Mouse (Mus musculus): Measurements from ENCODE around the gene Agpat2.

Gene Agpat2

DNA sequence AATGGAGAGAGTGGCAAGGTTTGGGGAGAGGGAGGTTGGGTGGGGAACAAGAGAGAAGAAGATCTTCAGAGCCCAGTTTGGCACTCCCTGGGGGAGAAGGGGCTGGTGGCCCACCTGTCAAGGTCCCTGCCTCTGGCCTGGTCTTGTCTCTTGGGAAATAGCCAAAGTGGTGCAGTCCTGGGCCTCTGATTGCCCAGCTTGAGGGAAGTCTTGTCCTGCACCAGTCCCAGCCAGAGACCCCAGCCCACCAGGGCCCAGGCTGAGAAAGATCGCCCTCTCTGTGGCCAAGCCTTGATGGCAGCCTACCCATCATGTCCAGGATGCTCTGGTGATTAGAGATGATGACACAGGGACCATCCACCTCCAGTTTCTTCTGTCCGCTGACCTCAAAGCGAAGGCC lies 7.3 kb downstream of the Agpat2 start:
- DNase-seq (ENCODE audit: low read depth, low spot score): no peak

DNA sequence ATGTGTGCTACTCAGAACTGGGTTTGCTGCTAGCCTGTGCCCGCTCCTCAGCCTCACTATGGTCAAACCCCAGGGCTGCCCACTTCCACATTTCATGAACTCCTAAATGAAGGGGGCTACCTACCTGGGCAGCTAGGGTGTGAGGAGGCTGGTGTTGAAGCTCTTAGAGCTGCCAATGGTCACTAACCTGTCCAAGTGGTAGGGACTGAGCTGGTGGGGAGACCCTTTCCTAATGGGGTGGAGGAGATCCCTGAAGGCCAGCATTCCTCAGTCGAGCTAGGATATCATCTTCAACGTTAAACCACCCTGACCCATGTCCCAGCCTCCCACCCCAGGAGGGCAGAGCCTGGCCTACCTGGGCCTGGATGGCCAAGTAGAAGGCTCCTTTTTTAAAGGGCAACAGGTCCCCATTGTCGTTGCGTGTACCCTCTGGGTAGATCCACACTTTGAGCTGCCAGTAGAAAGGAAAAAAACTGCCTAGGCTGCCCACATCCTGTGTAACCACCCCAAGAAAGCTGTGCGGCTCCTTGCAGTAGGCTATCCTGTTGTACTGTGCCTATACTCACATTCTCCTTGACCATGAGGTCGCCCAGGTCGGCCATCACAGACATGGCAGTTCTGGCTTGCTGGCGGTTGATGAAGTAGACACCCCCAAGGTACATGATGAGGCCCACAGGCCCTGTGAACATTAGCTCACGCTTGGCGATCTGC lies 8.3 kb downstream of the Agpat2 start:
- DNase-seq (ENCODE audit: low read depth, low spot score): no peak

GRCm38 (mm10) chr2:26594934-26595724 lies 9.1 kb downstream of the Agpat2 start:
- DNase-seq (ENCODE audit: low read depth, low spot score): no peak

DNA sequence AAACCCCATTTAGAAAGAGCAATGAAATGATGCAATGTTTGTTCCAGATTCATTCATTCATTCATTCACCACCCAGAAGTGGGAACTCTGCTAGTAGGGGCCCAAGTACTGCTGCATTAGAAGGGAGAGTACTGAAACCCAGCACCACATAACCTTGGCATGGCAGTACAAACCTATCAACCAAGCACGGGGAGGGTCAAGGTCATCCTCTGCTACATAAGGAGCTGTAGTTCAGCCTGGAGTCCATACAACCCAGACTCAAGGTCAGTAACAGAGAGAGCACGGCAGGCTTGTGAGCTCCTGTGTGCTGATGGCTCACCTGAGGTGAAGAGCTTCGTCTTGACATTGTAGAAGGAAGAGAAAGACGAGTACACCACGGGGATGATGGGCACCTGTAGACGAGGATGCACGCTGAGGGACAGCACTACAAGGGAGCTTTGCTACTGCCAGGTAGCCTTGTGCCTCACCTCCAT lies 9.7 kb downstream of the Agpat2 start:
- no peak for DNase-seq (ENCODE audit: low read depth, low spot score)

DNA sequence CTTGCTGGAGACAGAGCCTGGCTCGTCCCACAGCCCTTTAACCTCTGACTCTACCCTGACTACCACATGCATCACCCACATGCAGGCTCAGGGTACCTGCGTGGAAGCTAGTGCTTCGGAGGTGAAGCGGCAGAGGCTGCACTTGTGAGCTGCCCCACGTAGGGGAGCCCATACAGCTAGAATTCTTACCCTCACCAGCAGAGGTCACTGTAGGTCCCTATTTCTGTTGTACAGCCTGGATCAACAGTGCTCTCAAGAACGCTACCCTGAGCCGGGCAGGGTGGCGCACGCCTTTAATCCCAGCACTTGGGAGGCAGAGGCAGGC lies 10.2 kb downstream of the Agpat2 start:
- peak; percentile 88 for DNase-seq (ENCODE audit: low read depth, low spot score)

DNA sequence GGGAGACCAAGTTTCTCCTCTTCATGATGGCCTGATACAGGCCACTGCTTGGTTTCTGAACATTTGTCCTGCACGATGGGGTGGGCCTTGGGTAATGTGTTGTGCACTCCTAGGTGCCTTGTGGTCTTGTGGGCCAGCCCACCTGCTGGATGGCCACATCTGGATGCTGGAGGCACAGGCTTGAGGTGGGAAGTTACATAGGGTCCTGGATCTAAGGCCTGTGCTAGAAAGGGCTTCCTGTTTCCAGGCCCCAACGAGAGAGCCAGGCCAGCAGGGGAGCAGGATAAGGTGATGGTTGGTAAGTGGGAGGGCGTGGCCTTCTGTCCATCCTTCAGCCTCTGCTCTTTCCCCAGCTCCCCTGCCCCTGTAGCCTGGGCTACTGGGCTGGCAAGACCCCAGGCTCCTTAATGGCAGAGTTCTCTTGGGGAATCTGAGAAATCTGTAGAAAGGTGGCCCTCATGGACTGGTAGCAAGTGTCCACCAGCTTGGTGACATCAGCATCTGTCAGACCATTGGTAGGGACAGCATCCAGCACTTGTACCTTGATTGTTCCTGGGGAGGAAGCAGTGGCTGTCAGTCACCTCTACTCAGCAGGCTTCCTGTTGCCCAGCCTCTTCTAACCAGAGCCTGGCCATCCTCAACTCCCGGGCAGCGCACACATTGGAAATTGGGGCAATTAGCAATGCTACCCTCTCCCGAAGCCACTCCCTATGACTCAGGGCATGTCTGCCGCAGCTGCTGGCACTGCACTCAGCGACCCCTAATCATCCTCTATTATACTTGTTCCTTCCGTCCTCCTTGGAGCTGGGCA lies 10.8 kb downstream of the Agpat2 start:
- DNase-seq (ENCODE audit: low read depth, low spot score): no peak

- no peak for DNase-seq (ENCODE audit: low read depth, low spot score)
These were observed 12.8 kb downstream of the Agpat2 start for GRCm38 (mm10) chr2:26591416-26591815.

- no peak for DNase-seq (ENCODE audit: low read depth, low spot score)
These were observed 13.3 kb downstream of the Agpat2 start for GRCm38 (mm10) chr2:26590962-26591361.

- no peak for DNase-seq (ENCODE audit: low read depth, low spot score)
These were observed 13.9 kb downstream of the Agpat2 start for GRCm38 (mm10) chr2:26590282-26590681.

DNA sequence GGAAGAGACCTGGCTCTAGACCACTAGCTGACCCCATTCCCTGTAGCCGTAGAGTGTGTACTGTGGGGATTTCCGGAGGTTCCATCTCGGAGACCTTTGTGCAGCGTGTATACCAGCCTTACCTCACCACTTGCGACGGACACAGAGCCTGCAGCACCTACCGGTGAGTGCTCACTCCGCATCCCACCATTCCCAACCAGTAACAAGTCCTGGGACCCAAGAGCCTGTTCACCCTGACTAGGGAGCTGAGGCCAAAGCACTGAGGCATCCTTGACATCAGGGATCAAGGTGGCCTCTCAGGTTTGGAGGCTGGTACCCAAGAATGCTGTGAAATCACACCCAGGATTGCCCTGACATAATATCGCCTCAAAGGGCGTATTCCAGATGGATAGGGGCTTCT lies 14.9 kb downstream of the Agpat2 start:
- no peak for DNase-seq (ENCODE audit: low read depth, low spot score)

DNA sequence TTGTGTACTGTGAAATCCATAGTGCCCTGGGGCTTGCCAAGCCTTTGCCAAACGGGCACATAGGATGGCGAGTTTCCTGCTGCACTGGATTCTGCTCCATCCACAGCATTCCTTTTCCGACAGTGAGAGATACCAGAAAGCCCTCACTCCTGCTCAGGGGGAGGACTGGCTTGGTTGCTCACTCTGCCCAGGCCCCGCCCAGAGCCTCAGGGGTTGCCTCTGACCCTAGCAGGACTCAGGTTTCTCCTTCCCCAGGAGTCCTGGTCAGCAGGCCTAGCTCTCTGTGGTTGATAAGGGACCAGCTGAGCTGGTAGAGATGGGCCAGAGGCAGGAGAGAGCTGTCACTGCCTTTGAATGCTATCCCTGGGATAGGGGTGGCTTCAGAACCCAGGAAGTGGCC lies 15.6 kb downstream of the Agpat2 start:
- DNase-seq (ENCODE audit: low read depth, low spot score): no peak

DNA sequence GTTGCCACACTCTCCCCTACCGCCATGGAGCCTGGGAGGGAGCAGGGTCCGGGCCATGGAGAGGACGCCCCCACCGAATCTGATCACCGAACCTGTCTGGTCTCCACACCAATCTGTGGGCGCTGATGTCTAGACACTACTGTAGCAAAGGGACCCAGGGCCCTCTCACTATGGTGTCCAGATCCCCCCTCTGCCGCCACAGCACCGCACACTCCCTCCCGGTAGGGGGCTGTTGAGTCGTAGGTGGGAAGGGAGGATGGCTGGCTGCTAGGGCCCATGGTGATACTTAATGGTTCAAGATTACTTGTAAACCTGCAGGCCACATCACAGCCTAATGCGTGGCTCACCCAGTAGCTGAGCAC lies 17.2 kb downstream of the Agpat2 start:
- DNase-seq (ENCODE audit: low read depth, low spot score): peak; percentile 50

GRCm38 (mm10) chr2:26586294-26587043 lies 17.7 kb downstream of the Agpat2 start, which contains the start of gene Gm20532:
Gene Gm20532 (plus strand): TSS chr2:26586639.
- DNase-seq (ENCODE audit: low read depth, low spot score): peak; percentile 71

DNA sequence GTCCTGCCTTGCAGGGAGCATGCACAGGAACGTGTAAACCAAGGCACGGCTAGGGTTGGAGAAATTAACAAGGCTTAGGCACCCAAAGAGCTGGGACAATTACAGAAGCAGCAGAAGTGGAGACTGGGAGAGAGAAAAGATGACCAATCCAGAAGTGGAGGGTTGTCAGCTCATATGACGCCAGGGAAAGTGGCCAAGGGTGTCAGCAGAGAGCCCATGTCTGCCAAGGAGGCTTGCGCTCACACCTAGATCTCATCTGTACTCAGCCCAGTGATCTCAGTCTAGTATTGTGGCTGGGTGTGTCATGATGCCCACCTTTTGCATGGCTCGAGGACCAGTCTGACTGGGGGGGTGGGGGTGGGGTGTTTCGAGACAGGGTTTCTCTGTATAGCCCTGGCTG lies 18.5 kb downstream of the Agpat2 start:
- no peak for DNase-seq (ENCODE audit: low read depth, low spot score)

DNA sequence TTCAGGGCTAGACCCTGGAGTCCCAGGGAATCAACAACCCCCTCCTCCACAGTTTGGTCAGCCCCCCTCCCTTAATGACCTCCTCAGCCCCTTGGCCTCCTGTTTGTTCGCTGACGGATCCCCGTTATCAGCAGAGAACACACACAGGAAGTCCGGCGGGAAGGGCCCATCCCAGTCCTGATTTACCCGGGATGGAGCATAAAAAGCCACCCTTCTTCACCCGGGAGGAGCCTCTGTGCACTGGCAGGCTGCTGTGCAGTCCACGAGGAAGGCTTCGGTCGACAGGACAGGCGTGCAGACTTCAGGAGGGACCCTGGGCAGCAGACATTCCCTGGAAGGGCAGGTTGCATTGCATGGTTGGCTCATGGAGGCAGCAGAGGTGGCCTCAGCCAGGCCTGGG lies 20.6 kb downstream of the Agpat2 start:
- DNase-seq (ENCODE audit: low read depth, low spot score): no peak

GRCm38 (mm10) chr2:26582741-26583140 lies 21.5 kb downstream of the Agpat2 start:
- no peak for DNase-seq (ENCODE audit: low read depth, low spot score)

DNA sequence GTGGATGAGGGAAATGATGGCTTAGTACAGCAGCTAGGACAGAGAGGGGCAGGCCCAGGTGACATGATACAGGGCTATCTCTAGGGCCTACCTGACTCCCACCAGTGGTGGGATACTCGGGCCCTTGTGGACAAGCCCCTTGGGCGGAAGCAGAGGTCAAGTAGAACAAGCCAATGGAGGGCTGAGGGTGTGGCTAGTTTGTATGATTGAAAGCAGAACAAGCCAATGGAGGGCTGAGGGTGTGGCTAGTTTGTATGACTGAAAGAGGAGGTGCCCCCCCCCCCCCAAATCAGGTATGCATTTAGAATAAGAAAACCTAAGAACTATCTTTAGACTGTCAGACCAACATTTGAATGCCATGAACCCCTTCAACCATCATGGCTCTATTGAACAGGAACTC lies 22.0 kb downstream of the Agpat2 start:
- DNase-seq (ENCODE audit: low read depth, low spot score): no peak

GRCm38 (mm10) chr2:26580751-26581150 lies 23.5 kb downstream of the Agpat2 start:
- no peak for DNase-seq (ENCODE audit: low read depth, low spot score)

DNA sequence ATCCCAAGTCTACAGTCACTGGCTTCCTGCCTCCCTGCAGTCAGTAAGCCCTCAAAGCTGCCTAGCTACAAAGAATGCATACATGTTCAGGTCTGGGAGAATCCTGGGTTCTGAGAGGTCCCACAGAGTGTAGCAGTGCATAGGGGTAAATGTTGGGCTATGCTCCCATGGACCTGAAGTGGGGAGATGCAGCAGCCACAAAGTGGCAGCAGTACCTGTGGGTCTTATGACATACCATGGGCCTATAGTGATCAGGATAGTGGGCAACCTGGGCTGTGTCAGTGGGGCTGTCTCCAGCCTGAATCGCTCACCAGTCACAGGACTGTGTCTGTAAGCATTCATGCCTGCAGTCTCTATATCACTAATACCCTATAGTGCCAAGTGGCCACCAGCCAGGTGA lies 24.5 kb downstream of the Agpat2 start, which contains the start of gene Egfl7:
TSS of gene Egfl7 (plus strand) at position 301 of the 400 bp plus-strand sequence.
- DNase-seq (ENCODE audit: low read depth, low spot score): no peak

DNA sequence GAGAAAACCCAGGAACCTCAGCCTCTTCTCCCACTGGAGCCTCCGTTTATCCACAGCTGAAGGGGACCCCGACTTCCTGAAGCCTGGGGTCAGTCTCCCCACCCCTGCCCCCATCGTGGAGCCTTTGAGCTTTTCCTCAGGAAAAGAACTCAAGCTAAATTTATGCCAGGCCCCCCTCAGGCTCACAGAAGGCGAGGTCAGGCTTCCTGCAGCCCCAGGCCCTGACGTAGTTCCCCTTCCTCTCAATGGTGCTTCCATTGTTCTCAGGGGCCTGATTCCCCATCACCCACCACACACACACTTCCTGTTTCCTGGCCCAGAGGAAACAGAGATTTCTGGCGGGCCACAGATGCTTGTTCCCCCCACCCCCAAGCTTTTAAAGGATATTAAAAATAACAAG lies 25.8 kb downstream of the Agpat2 start:
- DNase-seq (ENCODE audit: low read depth, low spot score): no peak

DNA sequence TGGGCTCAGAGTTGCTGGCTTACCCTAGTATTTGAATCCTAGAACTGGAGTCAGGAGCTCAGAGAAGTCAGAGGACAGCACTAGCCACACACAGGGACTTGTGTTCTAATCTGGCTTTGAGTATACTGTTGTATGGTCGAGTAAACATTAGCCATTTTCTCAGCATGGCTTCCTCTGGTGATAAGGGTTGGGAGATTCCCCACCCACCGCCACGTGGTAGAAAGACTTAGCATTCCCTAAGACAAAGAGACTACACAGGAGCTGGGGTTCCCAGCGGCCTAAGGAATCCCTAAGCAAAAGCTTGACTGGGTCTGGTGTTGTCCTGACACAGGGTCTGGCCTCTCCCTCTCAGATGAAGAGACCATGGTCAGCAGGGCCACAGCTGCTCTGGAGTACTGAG lies 27.8 kb downstream of the Agpat2 start:
- DNase-seq (ENCODE audit: low read depth, low spot score): no peak

DNA sequence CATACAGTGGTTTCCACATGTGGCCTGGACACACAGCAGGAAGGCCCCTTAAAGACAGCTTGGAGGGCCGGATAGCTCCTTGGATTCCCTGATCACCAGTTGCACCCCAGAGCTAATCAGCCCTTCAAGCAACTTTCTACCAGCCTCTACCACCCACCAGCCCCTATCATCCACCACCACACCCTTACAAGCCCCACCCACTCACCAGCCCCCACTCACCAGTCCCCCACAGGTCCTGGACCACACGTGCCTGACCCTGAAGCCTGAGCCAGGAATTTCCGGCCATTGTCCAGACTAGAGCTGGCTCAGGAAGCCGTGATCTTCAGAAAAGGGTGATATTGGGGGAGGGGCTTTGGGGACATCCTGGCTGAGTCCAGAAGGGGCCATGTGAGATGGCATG lies 28.4 kb downstream of the Agpat2 start:
- no peak for DNase-seq (ENCODE audit: low read depth, low spot score)

Data from CD4-positive, CD25-positive, alpha-beta regulatory T cell, adult 2 months (primary cell).